Mouse (Mus musculus) neural tube, embryonic 13.5 days (tissue): ENCODE data around the gene Zfp69. TPM values are rescaled to one million over a fixed set of nuclear protein-coding genes. Genes with fewer than 3 reads are reported as not detected.

Experiments
- ATAC-seq: fragments of 200-750 bp; cut with Nextera tagmentation; 2 replicates; pipeline ENCODE4 v1.8.0; 2017; ENCODE audit warnings: low read depth, mild to moderate bottlenecking, moderate TSS enrichment, moderate library complexity
- H3K27ac ChIP-seq: fragments of 300-500 bp; sonication (generic); replicated peaks from 2 replicates; pipeline ENCODE4 v1.5.1; 2015; ENCODE audit warnings: moderate library complexity, mild to moderate bottlenecking, inconsistent platforms
- H3K27me3 ChIP-seq: fragments of 300-500 bp; sonication (generic); 2 replicates; pipeline ENCODE4 v1.6.1; 2015; ENCODE audit warnings: mild to moderate bottlenecking, inconsistent platforms
- H3K36me3 ChIP-seq: fragments of 300-500 bp; sonication (generic); 2 replicates; pipeline ENCODE4 v1.6.1; 2015; ENCODE audit warnings: mild to moderate bottlenecking, inconsistent platforms
- H3K4me1 ChIP-seq: fragments of 300-500 bp; sonication (generic); replicated peaks from 2 replicates; pipeline ENCODE4 v1.6.1; 2015; ENCODE audit warnings: inconsistent platforms
- H3K4me2 ChIP-seq: fragments of 300-500 bp; sonication (generic); 2 replicates; pipeline ENCODE4 v1.6.1; 2015; ENCODE audit warnings: inconsistent platforms, mild to moderate bottlenecking, moderate library complexity
- H3K4me3 ChIP-seq: fragments of 300-500 bp; sonication (generic); 2 replicates; pipeline ENCODE4 v1.5.1; 2015; ENCODE audit warnings: mild to moderate bottlenecking, inconsistent platforms
- H3K9ac ChIP-seq: fragments of 300-500 bp; sonication (generic); 2 replicates; pipeline ENCODE4 v1.6.1; 2015; ENCODE audit warnings: moderate library complexity, mild to moderate bottlenecking, inconsistent platforms
- H3K9me3 ChIP-seq: fragments of 300-500 bp; sonication (generic); 2 replicates; pipeline ENCODE4 v1.6.1; 2016; ENCODE audit warnings: inconsistent platforms
- WGBS: fragments of 180-500 bp; shearing (Covaris S2); methylation state at CpG from one replicate; pipeline ENCODE4 v1.1.7; 2015; 5-methylcytosine and 5-hydroxymethylcytosine counted together
- polyA plus RNA-seq: library from polyadenylated mRNA; unstranded; fragments of >200 nt; fragmentation: Nextera tagmentation; extraction: Ambion mirVana; gene quantifications from 2 replicates; pipeline ENCODE4 v1.2.1, GENCODE M21; 2015

Gene Zfp69
- polyA plus RNA-seq, 1 experiment from 2014 or later = 7.9 TPM

GRCm38 (mm10) chr4:120968486-120968885 lies 17.0 kb upstream of the Zfp69 start:
- no peak for ATAC-seq
- Histone ChIP-seq H3K27me3 (no peaks in the 10 kb centered on the region), H3K27ac (no peak overlapping the region), H3K36me3 (peaks cover 63% of the 10 kb centered on the region), H3K9me3 (no peaks in the 10 kb centered on the region), H3K9ac (no peak overlapping the region), H3K4me2 (no peak overlapping the region), H3K4me1 (no peaks in the 10 kb centered on the region), H3K4me3 (no peak overlapping the region)
- WGBS = 93% methylated on average over 9 of the region's 9 CpGs

GRCm38 (mm10) chr4:120955586-120955985 lies 4.1 kb upstream of the Zfp69 start:
- no peak for ATAC-seq
- Histone ChIP-seq H3K4me1 (peaks cover 15% of the 10 kb centered on the region), H3K27ac (no peak overlapping the region), H3K27me3 (no peaks in the 10 kb centered on the region), H3K9me3 (no peaks in the 10 kb centered on the region), H3K4me2 (no peak overlapping the region), H3K36me3 (no peaks in the 10 kb centered on the region), H3K9ac (no peak overlapping the region), H3K4me3 (no peak overlapping the region)
- WGBS = 97% methylated on average over 1 of the region's 1 CpGs

- Histone ChIP-seq H3K9ac (no peak overlapping the region), H3K27ac (no peak overlapping the region), H3K4me1 (peaks cover 17% of the 10 kb centered on the region), H3K36me3 (no peaks in the 10 kb centered on the region), H3K4me2 (no peak overlapping the region), H3K4me3 (no peak overlapping the region), H3K9me3 (no peaks in the 10 kb centered on the region), H3K27me3 (no peaks in the 10 kb centered on the region)
- no peak for ATAC-seq
- WGBS = 50% methylated on average over 1 of the region's 1 CpGs
Observed at GRCm38 (mm10) chr4:120953667-120954066, 2.2 kb upstream of the Zfp69 start.

- Histone ChIP-seq H3K4me2 (no peak overlapping the region), H3K27ac (peak overlapping the region; percentile 23; the same call in 1 of the 2 replicates), H3K4me3 (no peak overlapping the region), H3K4me1 (peaks cover 17% of the 10 kb centered on the region), H3K9me3 (no peaks in the 10 kb centered on the region), H3K9ac (no peak overlapping the region), H3K27me3 (no peaks in the 10 kb centered on the region), H3K36me3 (no peaks in the 10 kb centered on the region)
- ATAC-seq = no peak
- 76% methylated on average over 4 of the region's 4 CpGs for WGBS
Observed at GRCm38 (mm10) chr4:120953038-120953437, 1.5 kb upstream of the Zfp69 start.

GRCm38 (mm10) chr4:120952163-120952562 lies 664 bp upstream of the Zfp69 start:
- peaks cover 17% of the 10 kb centered on the region for H3K4me1 ChIP-seq
- peak overlapping the region; percentile 65 for H3K4me3 ChIP-seq
- H3K9me3 ChIP-seq = no peaks in the 10 kb centered on the region
- peak overlapping the region; percentile 76 for H3K9ac ChIP-seq
- H3K27ac ChIP-seq = peak overlapping the region; percentile 87
- no peak for ATAC-seq
- H3K4me2 ChIP-seq = peak overlapping the region; percentile 56
- no peaks in the 10 kb centered on the region for H3K27me3 ChIP-seq
- 51% methylated on average over 6 of the region's 6 CpGs for WGBS
- 0 out of 2 replicates have a peak, but pooled peaks cover 3% of the 10 kb centered on the region for H3K36me3 ChIP-seq

GRCm38 (mm10) chr4:120950763-120951427 lies 604 bp downstream of the Zfp69 start:
- H3K27me3 ChIP-seq = no peaks in the 10 kb centered on the region
- H3K36me3 ChIP-seq = peaks cover 14% of the 10 kb centered on the region; the same call in 1 of the 2 replicates
- peak overlapping the region; percentile 65 for H3K4me3 ChIP-seq
- H3K4me2 ChIP-seq = peak overlapping the region; percentile 56
- 6% methylated on average over 20 of the region's 20 CpGs for WGBS
- ATAC-seq = no peak; the same call in none of the 2 replicates
- peak overlapping the region; percentile 76 for H3K9ac ChIP-seq
- no peaks in the 10 kb centered on the region for H3K9me3 ChIP-seq
- peaks cover 17% of the 10 kb centered on the region for H3K4me1 ChIP-seq
- H3K27ac ChIP-seq = peak overlapping the region; percentile 87

GRCm38 (mm10) chr4:120948938-120949337 lies 2.6 kb downstream of the Zfp69 start:
- H3K9me3 ChIP-seq = no peaks in the 10 kb centered on the region
- H3K36me3 ChIP-seq = peaks cover 18% of the 10 kb centered on the region
- H3K27me3 ChIP-seq = no peaks in the 10 kb centered on the region
- no peak for ATAC-seq
- H3K9ac ChIP-seq = no peak overlapping the region
- H3K4me2 ChIP-seq = peak overlapping the region; percentile 56; the same call in 1 of the 2 replicates
- 81% methylated on average over 3 of the region's 3 CpGs for WGBS
- H3K27ac ChIP-seq = no peak overlapping the region
- H3K4me1 ChIP-seq = peaks cover 17% of the 10 kb centered on the region
- H3K4me3 ChIP-seq = no peak overlapping the region

GRCm38 (mm10) chr4:120935006-120935405 lies 16.5 kb downstream of the Zfp69 start:
- H3K27ac ChIP-seq = no peak overlapping the region
- WGBS = 92% methylated on average over 3 of the region's 3 CpGs
- H3K4me1 ChIP-seq = no peaks in the 10 kb centered on the region
- H3K9me3 ChIP-seq = 0 out of 2 replicates have a peak, but pooled peaks cover 6% of the 10 kb centered on the region
- no peak overlapping the region for H3K9ac ChIP-seq
- H3K4me3 ChIP-seq = no peak overlapping the region
- H3K27me3 ChIP-seq = no peaks in the 10 kb centered on the region
- ATAC-seq = no peak
- no peak overlapping the region for H3K4me2 ChIP-seq
- H3K36me3 ChIP-seq = peaks cover 15% of the 10 kb centered on the region

GRCm38 (mm10) chr4:120930736-120931135 lies 20.8 kb downstream of the Zfp69 start:
- no peak overlapping the region for H3K4me3 ChIP-seq
- no peak overlapping the region for H3K27ac ChIP-seq
- H3K4me1 ChIP-seq = no peaks in the 10 kb centered on the region
- no peak for ATAC-seq
- no peaks in the 10 kb centered on the region for H3K27me3 ChIP-seq
- H3K4me2 ChIP-seq = no peak overlapping the region
- WGBS = 94% methylated on average over 18 of the region's 18 CpGs
- H3K9me3 ChIP-seq = peaks cover 9% of the 10 kb centered on the region
- H3K9ac ChIP-seq = no peak overlapping the region
- peaks cover 15% of the 10 kb centered on the region for H3K36me3 ChIP-seq

- Histone ChIP-seq H3K27me3 (no peaks in the 10 kb centered on the region), H3K4me1 (no peaks in the 10 kb centered on the region; the same call in 1 of the 2 replicates), H3K9me3 (peaks cover 9% of the 10 kb centered on the region), H3K9ac (no peak overlapping the region), H3K4me3 (no peak overlapping the region), H3K27ac (no peak overlapping the region), H3K36me3 (peaks cover 15% of the 10 kb centered on the region), H3K4me2 (no peak overlapping the region)
- ATAC-seq = no peak
- 83% methylated on average over 3 of the region's 3 CpGs for WGBS
Observed at GRCm38 (mm10) chr4:120928686-120929085, 22.8 kb downstream of the Zfp69 start.

GRCm38 (mm10) chr4:120925386-120925785 lies 26.1 kb downstream of the Zfp69 start:
- peak; percentile 58; the same call in 1 of the 2 replicates for ATAC-seq
- WGBS = 9% methylated on average over 3 of the region's 3 CpGs
- H3K4me2 ChIP-seq = peak overlapping the region; percentile 64

GRCm38 (mm10) chr4:120924554-120925299 lies 26.8 kb downstream of the Zfp69 start, which contains the start of gene Exo5:
TSS of gene Exo5 (minus strand) at chr4:120925017.
- Histone ChIP-seq H3K36me3 (peaks cover 33% of the 10 kb centered on the region), H3K27me3 (no peaks in the 10 kb centered on the region), H3K27ac (peak within 1 kb of the TSS; percentile 93), H3K9ac (peak within 1 kb of the TSS; percentile 85), H3K4me3 (peak within 1 kb of the TSS; percentile 69), H3K4me1 (peaks cover 9% of the 10 kb centered on the region; the same call in 1 of the 2 replicates), H3K4me2 (peak within 1 kb of the TSS; percentile 64), H3K9me3 (peaks cover 12% of the 10 kb centered on the region)
- peak; percentile 99 for ATAC-seq
- under 1% methylated on average over 33 of the region's 33 CpGs for whole genome bisulfite sequencing

More at GRCm38 (mm10) chr4:120925386-120925785, 26.1 kb downstream of the Zfp69 start:
- H3K27ac ChIP-seq = peak overlapping the region; percentile 93
- peaks cover 9% of the 10 kb centered on the region for H3K9me3 ChIP-seq
- peaks cover 29% of the 10 kb centered on the region for H3K36me3 ChIP-seq
- peak overlapping the region; percentile 85 for H3K9ac ChIP-seq
- peak overlapping the region; percentile 69 for H3K4me3 ChIP-seq
- H3K4me1 ChIP-seq = peaks cover 9% of the 10 kb centered on the region; the same call in 1 of the 2 replicates
- H3K27me3 ChIP-seq = no peaks in the 10 kb centered on the region
